Mouse (Mus musculus) midbrain, embryonic 10.5 days (tissue): Measurements from ENCODE around the gene Plpp4. TPM values are rescaled to one million over a fixed set of nuclear protein-coding genes. Genes with fewer than 3 reads are reported as not detected.

Experiments used
- DNase-seq: peaks from one replicate; pipeline ENCODE4 v3.0.0-alpha.2; 2017; ENCODE audit warnings: low spot score
- H3K27ac ChIP-seq: fragments of 300-500 bp; sonication (generic); replicated peaks from 2 replicates; pipeline ENCODE4 v1.5.1; 2016; ENCODE audit warnings: mild to moderate bottlenecking
- H3K27me3 ChIP-seq: fragments of 300-500 bp; sonication (generic); 2 replicates; pipeline ENCODE4 v1.6.1; 2016; ENCODE audit warnings: low read depth, mild to moderate bottlenecking; ENCODE audit not compliant: poor library complexity, severe bottlenecking
- H3K36me3 ChIP-seq: fragments of 300-500 bp; sonication (generic); 2 replicates; pipeline ENCODE4 v1.6.1; 2016; ENCODE audit warnings: mild to moderate bottlenecking, moderate library complexity
- H3K4me1 ChIP-seq: fragments of 300-500 bp; sonication (generic); 2 replicates; pipeline ENCODE4 v1.6.1; 2016
- H3K4me3 ChIP-seq: fragments of 300-500 bp; sonication (generic); 2 replicates; pipeline ENCODE4 v1.5.1; 2016; ENCODE audit warnings: mild to moderate bottlenecking, moderate library complexity
- H3K9me3 ChIP-seq: fragments of 300-500 bp; sonication (generic); replicated peaks from 2 replicates; pipeline ENCODE4 v1.6.1; 2016; ENCODE audit warnings: mild to moderate bottlenecking
- WGBS: fragments of 180-500 bp; shearing (Covaris S2); methylation state at CpG from one replicate; pipeline ENCODE4 v1.1.7; 2016; 5-methylcytosine and 5-hydroxymethylcytosine counted together
- polyA plus RNA-seq: library from polyadenylated mRNA; unstranded; fragments of >200 nt; fragmentation: Nextera tagmentation; extraction: Ambion mirVana; gene quantifications from 2 replicates; pipeline ENCODE4 v1.2.1, GENCODE M21; 2016

Plpp4 gene
- 2.7 and 4.3 TPM in 2 replicates for polyA plus RNA-seq

DNA sequence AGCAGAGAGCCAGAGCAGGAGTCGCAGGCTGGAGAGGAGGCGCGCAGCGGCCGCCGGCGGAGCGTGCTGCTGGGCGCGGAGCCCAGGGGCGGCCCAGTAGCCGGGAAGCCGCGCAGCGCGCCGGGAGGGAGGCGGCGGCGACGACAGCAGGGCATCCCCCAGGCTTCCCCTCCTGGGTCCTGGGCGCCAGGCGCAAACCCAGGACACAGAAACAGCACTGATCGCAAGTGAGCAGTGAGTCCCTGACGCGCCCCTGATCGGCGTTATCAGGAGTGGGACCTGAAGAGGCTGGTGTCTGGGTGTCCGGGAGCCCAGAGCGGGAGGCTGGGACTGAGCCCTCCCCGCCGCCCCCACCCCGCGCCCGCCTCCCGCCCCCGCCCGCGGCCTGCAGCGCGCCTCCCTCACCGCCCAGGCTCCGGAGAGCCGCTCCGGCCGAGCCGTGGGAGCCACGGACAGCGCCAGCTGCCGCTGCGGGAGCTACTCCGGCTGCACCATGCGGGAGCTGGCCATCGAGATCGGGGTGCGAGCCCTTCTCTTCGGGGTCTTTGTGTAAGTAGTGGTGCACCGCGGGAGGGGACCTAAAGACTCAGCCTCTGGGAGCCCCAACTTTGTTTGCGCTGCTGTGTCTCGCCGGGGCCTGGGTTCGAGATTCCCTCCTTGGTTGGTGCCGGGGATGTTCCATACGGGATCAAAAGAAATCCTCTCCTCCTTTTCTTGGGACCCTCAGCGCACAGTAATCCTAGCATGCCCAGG is at the start of gene Plpp4:
Plpp4 (plus strand) TSS at position 411 of the 753 bp plus-strand sequence.
- peak within 1 kb of the TSS; percentile 73 for H3K4me3 ChIP-seq
- peak; percentile 65 for DNase-seq
- under 1% methylated on average over 62 of the region's 66 CpGs for WGBS
- H3K4me1 ChIP-seq: peaks cover 31% of the 10 kb centered on the region
- peak within 1 kb of the TSS; percentile 86 for H3K27ac ChIP-seq
- no peaks in the 10 kb centered on the region for H3K9me3 ChIP-seq
- H3K36me3 ChIP-seq: no peaks in the 10 kb centered on the region
- H3K27me3 ChIP-seq: peaks cover 64% of the 10 kb centered on the region

- Histone ChIP-seq H3K27me3 (no peaks in the 10 kb centered on the region), H3K36me3 (no peaks in the 10 kb centered on the region), H3K4me1 (peaks cover 4% of the 10 kb centered on the region; the same call in 1 of the 2 replicates), H3K4me3 (no peak overlapping the region), H3K9me3 (no peaks in the 10 kb centered on the region), H3K27ac (no peak overlapping the region)
- 93% methylated on average over 10 of the region's 10 CpGs for WGBS
- DNase-seq: no peak
Measured at GRCm38 (mm10) chr7:129215926-129216543, 40.8 kb upstream of the Plpp4 start.

- H3K27me3 ChIP-seq: no peaks in the 10 kb centered on the region
- no peak for DNase-seq
- WGBS: 90% methylated on average over 10 of the region's 10 CpGs
- peaks cover 4% of the 10 kb centered on the region; the same call in 1 of the 2 replicates for H3K4me1 ChIP-seq
- H3K9me3 ChIP-seq: no peaks in the 10 kb centered on the region
- no peak overlapping the region for H3K4me3 ChIP-seq
- H3K27ac ChIP-seq: no peak overlapping the region
- no peaks in the 10 kb centered on the region for H3K36me3 ChIP-seq
Measured at GRCm38 (mm10) chr7:129216547-129217195, 40.2 kb upstream of the Plpp4 start.

GRCm38 (mm10) chr7:129220948-129221347 is 35.9 kb upstream of the Plpp4 start:
- DNase-seq: no peak
- Histone ChIP-seq H3K4me1 (no peaks in the 10 kb centered on the region), H3K27ac (no peak overlapping the region), H3K36me3 (no peaks in the 10 kb centered on the region), H3K4me3 (no peak overlapping the region), H3K27me3 (no peaks in the 10 kb centered on the region), H3K9me3 (no peaks in the 10 kb centered on the region)
- WGBS: 75% methylated on average over 9 of the region's 9 CpGs

DNA sequence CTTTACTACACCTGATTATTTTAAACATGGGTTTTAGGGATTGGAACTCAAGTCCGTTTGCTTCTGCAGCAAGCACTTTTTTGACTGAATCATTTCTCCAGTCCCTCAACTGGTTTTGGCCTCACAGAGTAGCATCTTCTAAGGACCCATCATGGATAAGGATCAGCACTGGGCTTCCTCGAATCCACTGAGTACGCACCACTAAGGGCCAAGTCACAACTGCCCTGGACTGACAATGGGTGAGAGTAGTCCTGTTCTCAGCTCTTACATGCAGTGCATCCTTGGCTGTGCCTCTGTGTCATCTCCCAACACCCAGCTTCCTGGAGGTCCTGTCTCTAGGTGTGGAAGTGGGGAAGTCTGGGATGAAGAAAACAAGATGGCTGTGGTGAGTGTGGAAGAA is 35.2 kb upstream of the Plpp4 start:
- H3K9me3 ChIP-seq: no peaks in the 10 kb centered on the region
- H3K36me3 ChIP-seq: no peaks in the 10 kb centered on the region
- H3K4me3 ChIP-seq: no peak overlapping the region
- no peaks in the 10 kb centered on the region for H3K4me1 ChIP-seq
- H3K27ac ChIP-seq: no peak overlapping the region
- DNase-seq: no peak
- no peaks in the 10 kb centered on the region for H3K27me3 ChIP-seq
- WGBS: 91% methylated on average over 3 of the region's 3 CpGs

GRCm38 (mm10) chr7:129235410-129235809 is 21.4 kb upstream of the Plpp4 start:
- WGBS: 51% methylated on average over 2 of the region's 2 CpGs
- no peak overlapping the region for H3K4me3 ChIP-seq
- H3K4me1 ChIP-seq: no peaks in the 10 kb centered on the region
- H3K27ac ChIP-seq: no peak overlapping the region
- no peaks in the 10 kb centered on the region for H3K36me3 ChIP-seq
- no peaks in the 10 kb centered on the region for H3K27me3 ChIP-seq
- H3K9me3 ChIP-seq: no peaks in the 10 kb centered on the region
- peak; percentile 37 for DNase-seq

GRCm38 (mm10) chr7:129235995-129236394 is 20.8 kb upstream of the Plpp4 start:
- Histone ChIP-seq H3K27ac (no peak overlapping the region), H3K36me3 (no peaks in the 10 kb centered on the region), H3K27me3 (no peaks in the 10 kb centered on the region), H3K4me3 (no peak overlapping the region), H3K9me3 (no peaks in the 10 kb centered on the region), H3K4me1 (no peaks in the 10 kb centered on the region)
- 74% methylated on average over 5 of the region's 5 CpGs for WGBS
- DNase-seq: no peak

DNA sequence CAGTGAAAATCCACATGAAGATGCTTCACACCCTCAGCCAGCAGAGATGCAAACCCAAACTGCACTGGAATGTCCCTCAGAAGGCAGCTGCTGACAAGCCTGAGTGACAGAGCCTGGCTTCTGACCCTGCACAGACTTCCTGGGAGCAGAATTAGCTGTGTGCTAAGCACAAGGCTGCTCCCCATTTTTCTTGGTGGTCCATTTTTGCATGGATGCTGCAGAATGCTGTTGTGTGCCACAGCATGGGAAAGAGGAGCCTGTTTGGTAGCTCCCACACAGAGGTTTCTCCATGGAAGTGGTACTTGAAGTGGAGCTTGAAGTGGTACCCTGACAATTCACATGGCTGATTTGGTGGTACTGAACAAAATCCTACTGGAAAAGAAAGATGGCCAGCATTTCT is 5.8 kb upstream of the Plpp4 start:
- Histone ChIP-seq H3K9me3 (no peaks in the 10 kb centered on the region), H3K4me1 (no peaks in the 10 kb centered on the region), H3K27me3 (peaks cover 24% of the 10 kb centered on the region), H3K4me3 (no peak overlapping the region), H3K27ac (no peak overlapping the region), H3K36me3 (no peaks in the 10 kb centered on the region)
- DNase-seq: no peak

DNA sequence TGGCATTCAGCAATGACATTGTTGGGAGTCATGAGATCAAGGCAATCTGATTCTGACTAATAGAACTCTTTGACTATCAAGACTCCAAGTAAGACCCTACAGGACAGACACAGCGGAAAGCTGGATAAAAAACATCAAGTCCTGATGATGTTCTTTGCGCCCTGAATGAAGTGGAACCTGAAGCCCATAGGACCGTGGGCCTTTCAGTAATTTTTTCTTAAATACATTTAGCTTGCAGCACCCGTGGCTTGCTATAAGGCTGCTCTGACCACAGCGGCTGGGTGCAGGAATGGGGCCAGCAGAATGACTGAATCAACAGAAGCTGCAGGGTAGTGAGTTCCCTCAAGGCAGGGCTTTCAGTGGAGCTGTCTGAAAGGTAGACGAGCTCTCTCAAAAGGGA is 3.4 kb upstream of the Plpp4 start:
- Histone ChIP-seq H3K27me3 (peaks cover 48% of the 10 kb centered on the region), H3K9me3 (no peaks in the 10 kb centered on the region), H3K36me3 (no peaks in the 10 kb centered on the region), H3K27ac (no peak overlapping the region), H3K4me3 (no peak overlapping the region), H3K4me1 (peaks cover 23% of the 10 kb centered on the region)
- DNase-seq: no peak
- 85% methylated on average over 6 of the region's 6 CpGs for WGBS

GRCm38 (mm10) chr7:129254126-129254525 is 2.7 kb upstream of the Plpp4 start:
- 87% methylated on average over 1 of the region's 1 CpGs for WGBS
- no peaks in the 10 kb centered on the region for H3K9me3 ChIP-seq
- no peak for DNase-seq
- H3K36me3 ChIP-seq: no peaks in the 10 kb centered on the region
- no peak overlapping the region for H3K4me3 ChIP-seq
- peaks cover 53% of the 10 kb centered on the region for H3K27me3 ChIP-seq
- no peak overlapping the region for H3K27ac ChIP-seq
- H3K4me1 ChIP-seq: peaks cover 27% of the 10 kb centered on the region

DNA sequence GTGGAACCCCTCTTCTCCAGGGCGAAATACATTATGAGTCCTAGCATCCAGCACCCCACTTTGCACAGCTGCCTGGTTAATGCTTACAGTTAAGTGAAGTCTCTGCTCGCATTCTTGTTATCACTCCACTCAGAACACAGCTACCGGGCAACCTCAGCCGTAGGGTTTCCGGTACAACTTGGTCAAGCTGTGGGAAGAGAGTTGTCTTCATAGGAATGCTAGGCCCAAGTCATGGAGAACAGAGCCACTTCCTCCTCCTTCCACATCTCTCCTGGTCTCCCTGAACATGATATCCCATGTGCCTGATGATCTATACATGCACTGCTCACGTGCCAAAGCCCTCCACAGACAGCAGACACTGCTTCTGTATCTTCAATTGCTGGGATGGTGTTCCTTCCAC is 1.4 kb upstream of the Plpp4 start:
- WGBS: 94% methylated on average over 6 of the region's 6 CpGs
- Histone ChIP-seq H3K4me3 (no peak overlapping the region), H3K36me3 (no peaks in the 10 kb centered on the region), H3K9me3 (no peaks in the 10 kb centered on the region), H3K4me1 (peaks cover 31% of the 10 kb centered on the region), H3K27me3 (peaks cover 64% of the 10 kb centered on the region), H3K27ac (no peak overlapping the region)
- DNase-seq: no peak

DNA sequence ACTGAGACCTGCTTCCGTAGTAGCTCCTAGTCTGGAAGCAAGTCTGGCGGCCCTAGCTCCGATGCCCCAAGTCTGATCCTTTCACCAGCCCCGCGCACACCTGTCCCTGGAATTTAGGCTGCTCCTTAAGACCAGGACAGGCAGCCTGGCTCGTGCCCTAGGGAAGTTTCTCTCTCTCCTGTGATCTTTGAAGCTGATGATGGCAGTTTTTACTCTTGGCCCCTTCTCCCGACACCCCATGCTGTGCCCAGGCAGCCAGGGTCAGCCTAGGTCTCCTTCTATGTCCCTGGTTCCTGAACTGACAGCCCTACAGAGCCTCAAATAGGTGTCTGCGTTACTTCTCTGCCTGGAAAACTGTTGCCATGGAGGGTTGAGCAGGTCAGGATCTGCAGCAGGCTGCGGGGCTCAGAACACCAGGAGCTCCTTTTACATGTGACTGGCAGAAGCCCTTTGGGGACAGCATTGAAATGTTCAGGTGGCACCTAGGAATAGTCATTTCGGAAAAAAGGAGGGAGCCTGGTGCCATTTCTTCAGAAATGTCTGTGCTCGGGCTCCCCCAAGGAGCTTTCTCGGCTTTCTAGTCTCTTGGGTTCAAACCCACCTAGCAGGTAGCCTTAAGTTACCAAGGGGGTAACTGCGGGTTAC is 665 bp downstream of the Plpp4 start:
- peak overlapping the region; percentile 73 for H3K4me3 ChIP-seq
- peak; percentile 26 for DNase-seq
- 12% methylated on average over 13 of the region's 13 CpGs for WGBS
- H3K9me3 ChIP-seq: no peaks in the 10 kb centered on the region
- H3K27ac ChIP-seq: peak overlapping the region; percentile 86
- H3K27me3 ChIP-seq: peaks cover 64% of the 10 kb centered on the region
- H3K4me1 ChIP-seq: peaks cover 31% of the 10 kb centered on the region
- H3K36me3 ChIP-seq: no peaks in the 10 kb centered on the region
